Mouse (Mus musculus) cerebellum, adult 8-10 months (tissue): ENCODE measurements around the gene Ppp2r5a.
A peak's percentile ranks its signal among the peaks of the same experiment; 100 is the strongest.

Experiments
- DNase-seq: peaks from one replicate; pipeline ENCODE4 v3.0.0; 2022

The Ppp2r5a gene

DNA sequence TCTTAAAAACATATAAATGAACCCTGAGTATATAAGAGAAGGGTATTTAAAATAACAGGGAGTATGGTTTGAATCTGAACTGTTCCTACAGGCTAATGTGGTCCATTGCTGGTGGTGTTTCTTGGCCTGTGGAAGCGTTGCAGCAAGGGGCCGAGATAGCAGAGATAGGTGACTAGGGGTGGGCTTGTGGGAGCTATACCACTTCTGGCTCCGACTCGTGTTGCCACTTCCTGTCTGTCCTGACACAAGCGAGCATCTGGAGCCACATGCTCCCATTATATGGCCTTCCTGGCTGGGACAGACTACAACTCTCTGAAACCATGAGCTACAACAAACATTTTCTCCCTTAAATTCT is 27.5 kb downstream of the Ppp2r5a start:
- no peak for DNase-seq

DNA sequence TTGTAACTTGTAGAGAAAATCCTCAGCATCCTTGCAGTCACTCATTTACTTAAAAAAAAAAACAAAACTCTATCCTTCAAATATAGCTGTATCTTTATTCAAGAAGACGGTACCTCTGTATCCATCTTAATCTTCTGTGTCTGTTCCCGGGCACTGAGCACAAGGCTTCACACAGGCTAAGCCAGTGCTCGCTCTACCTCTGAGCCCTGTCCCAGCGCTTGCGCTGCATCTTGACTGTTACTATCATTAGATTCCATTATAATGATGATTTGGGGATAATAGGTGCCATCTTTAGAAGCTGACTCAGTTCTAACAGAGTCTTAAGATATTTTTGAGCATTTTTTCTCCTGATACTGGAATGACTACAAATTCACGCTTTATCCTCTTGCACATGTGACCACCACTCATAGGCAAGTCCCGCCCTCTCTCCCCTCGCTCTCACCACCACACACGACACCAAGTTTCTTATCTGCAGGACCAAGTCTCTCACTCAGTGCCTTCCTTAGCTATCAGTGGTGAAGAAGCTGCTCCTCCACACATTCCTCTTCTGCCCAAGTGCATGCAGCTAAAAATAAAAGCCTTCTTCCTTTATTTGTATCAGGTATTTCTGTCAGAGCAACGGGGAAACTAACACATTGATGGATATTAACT is 28.0 kb downstream of the Ppp2r5a start:
- DNase-seq = no peak

- no peak for DNase-seq
Observed at GRCm38 (mm10) chr1:191369140-191369539, 33.9 kb downstream of the Ppp2r5a start.

GRCm38 (mm10) chr1:191368193-191368592 is 34.9 kb downstream of the Ppp2r5a start:
- DNase-seq = no peak

DNA sequence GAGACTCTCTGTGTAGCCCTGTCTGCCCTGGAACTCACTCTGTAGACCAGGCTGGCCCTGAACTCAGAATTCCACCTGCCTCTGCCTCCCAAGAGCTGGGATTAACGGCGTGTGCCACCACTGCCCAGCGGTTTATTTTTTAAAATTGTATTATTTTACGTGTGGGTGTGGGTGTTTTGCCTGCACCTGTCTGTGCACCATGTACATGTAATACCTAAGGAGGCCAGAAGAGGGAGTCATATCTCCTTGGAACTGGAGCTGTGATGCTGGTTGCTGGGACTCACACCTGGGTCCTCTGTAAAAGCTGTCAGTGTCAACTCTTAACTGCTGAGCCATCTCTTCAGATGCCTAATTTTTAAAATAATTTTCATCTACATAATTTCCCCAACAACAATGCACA is 38.6 kb downstream of the Ppp2r5a start:
- DNase-seq = no peak

DNA sequence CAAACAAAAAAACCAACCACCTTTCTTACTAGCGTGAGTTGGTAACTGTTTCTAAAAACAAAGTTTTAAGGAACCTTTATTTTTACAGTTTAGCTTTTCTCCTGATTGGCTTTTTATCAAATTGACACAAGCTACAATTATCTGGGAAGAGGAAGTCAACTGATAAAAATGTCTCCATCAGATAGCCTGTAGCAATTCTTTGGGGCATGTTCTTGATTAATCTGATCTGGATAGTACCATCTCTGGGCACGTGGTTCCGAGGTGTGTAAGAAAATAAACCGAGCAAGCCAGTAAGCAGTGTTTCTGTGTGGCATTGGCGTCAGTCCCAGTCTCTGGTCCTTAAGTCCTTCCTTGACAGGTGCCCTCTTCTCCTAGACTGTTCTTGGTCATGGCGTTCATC is 40.7 kb downstream of the Ppp2r5a start:
- DNase-seq = no peak

DNA sequence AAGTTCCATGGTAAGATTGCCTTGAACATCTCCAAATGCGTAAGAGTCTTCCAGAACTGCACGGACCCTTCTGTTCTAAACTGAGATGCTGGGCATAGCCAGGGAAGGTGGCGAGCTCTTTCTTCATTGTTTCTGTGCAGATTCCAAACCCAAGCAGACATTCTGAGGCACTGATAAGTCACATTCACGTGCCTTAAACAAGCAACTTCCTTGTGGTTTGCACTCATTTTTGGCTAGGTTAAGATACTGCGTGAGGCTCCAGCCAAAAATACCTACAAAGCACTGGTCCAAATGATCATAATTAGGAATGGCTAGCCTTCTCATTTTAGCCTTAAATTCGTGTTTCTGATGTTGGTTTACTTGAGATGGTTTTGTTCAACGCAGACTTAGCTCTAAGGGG is 43.6 kb downstream of the Ppp2r5a start:
- DNase-seq = no peak

DNA sequence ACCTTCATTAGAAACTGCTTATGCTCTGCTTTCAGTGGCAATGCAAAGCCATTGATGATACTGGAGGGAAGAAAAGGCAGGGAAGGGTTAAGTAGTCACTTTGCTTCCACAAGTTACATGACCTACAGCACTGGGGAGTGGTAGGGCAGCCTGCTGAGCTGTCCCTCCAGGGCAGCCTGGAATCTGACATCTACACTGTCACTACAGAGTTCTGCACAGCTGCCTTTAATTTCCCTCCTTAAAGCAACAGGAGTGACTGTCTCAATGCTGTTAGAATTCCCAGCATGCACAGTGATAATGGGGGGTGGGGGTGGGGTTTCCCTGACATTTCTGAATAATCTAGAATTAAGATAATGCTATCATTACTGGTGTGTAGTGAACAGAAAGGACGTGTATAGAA is 46.1 kb downstream of the Ppp2r5a start:
- no peak for DNase-seq

- DNase-seq = no peak
Observed at GRCm38 (mm10) chr1:191353836-191354235, 49.2 kb downstream of the Ppp2r5a start.

GRCm38 (mm10) chr1:191352786-191353488 is 50.1 kb downstream of the Ppp2r5a start:
- peak; percentile 41 for DNase-seq

DNA sequence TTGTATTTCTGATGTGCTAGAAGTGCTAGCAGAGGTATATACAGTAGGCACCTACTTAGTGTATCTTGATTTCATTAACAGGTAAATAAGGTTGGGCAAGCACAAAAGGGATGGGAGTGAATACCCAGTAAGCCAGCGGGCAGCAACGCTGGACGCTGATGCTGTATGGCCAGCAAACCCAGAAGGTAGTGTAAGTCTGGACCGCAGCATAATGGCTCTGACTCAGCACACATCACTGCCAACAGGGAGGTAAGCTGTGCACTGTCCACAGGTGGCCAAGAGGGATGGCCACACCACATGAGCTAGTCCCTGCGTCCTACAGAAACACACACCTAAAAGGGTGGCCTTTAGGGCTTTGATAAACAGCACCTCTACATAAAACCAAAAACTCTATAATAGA is 52.7 kb downstream of the Ppp2r5a start:
- no peak for DNase-seq

GRCm38 (mm10) chr1:191349486-191350037 is 53.5 kb downstream of the Ppp2r5a start:
- no peak for DNase-seq

- no peak for DNase-seq
Observed at GRCm38 (mm10) chr1:191348996-191349395, 54.1 kb downstream of the Ppp2r5a start.

DNA sequence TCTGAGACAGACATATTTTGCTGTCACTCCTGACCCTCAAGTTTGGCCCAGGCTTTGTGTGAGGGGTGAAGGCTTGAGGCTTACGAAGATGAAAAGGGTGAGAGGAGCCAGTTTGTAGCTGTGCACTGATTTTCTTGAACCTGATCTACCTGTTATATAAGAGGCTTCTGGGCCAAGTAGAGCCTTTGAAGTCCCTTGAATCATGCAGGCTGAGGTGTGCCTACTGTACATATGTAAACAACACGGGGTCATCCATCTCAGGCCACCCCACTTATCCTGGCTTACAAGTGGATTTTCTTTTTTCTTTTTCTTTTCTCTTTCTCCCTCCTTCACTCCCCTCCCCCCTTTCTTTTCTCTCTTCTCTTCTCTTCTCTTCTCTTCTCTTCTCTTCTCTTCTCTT is 54.5 kb downstream of the Ppp2r5a start:
- no peak for DNase-seq

- DNase-seq = no peak
Observed at GRCm38 (mm10) chr1:191347602-191348001, 55.5 kb downstream of the Ppp2r5a start.

DNA sequence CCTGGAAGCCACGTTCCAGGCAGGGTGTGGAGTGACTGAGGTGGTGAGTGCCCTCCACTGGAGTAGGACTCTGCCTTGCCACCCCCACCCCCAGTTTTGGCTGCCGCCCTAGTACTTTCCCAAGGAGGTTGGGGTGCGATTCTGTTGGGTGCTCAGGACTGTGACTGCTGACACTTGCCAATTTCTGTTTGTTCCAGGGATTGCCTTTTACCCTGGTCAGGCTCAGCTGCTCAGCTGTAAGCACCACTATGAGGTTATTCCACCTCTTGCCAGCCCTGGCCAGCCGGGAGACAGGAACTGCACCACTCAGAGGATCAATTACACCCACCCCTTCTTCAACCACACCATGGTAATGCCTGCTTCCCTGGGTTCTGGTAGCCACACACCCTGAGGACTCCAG is 62.5 kb downstream of the Ppp2r5a start:
- DNase-seq = no peak

- no peak for DNase-seq
Observed at GRCm38 (mm10) chr1:191339876-191340275, 63.2 kb downstream of the Ppp2r5a start.

DNA sequence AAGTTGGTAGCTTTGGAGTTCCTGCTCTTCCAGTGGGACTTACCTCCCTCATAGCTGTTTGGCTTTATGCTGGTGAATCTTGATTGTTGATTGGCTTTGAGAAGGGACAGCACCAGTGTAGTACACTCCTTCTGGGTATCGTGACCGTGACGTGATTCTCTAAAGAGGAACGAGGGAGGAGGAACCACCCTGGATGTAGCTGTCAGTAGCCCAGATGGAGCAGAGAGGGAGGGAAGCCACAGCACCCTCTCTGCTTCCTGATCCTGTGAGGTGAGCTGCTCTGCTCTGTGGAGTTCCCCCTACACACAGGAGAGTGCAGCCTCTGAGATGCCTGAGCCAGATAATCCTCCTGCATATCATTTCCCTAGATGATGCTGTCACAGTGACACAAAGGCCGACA is 68.6 kb downstream of the Ppp2r5a start:
- no peak for DNase-seq

GRCm38 (mm10) chr1:191330356-191330755 is 72.7 kb downstream of the Ppp2r5a start:
- no peak for DNase-seq

GRCm38 (mm10) chr1:191328019-191328441 is 75.0 kb downstream of the Ppp2r5a start:
- no peak for DNase-seq

DNA sequence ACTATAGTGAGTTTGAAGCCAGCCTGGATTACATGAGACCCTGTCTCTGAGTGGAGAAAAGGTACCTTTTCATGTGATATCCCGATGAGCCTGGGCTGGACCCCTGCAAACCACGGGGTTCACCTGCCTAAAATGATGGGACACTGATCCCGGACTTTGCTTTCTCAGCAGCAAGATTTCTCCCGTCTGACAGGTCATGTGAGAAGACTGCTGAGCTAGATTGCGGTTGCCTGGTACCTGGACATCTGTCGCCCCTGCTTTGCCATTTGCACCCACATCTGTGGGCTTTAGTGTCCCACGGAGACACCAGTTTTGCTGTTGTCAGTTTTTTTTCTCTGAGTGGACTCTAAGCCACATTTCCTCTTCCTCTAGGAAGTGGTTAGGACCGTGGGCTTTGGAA is 75.8 kb downstream of the Ppp2r5a start:
- DNase-seq = no peak

GRCm38 (mm10) chr1:191326233-191326882 is 76.7 kb downstream of the Ppp2r5a start:
- DNase-seq = peak; percentile 51

DNA sequence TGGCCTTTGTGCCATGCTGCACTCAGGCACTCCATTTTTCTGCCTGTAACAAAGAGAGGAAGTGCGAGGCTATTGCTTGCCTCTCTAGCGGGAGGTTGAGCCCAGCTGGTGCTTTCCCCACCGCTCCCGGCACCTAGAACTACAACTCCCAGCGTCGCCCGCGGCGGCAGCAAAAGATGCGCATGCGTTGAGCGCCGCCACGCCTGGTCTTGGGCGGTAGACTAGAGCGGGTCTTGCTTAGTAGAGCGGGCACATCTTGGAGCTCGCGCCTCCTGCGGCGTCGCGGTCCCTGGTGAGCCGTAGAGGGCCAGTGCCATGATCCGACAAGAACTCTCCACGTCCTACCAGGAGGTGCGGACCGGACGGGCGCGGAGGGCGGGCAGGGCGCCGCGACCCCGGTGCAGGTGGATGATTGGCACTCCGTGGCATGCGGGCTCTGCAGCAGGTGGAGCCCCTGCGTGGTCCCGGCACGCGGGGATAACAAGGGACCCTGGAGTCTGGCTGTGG is 77.3 kb downstream of the Ppp2r5a start, which contains the start of gene Tmem206:
Gene Tmem206 (plus strand): TSS at position 187 of the 507 bp plus-strand sequence.
- peak; percentile 91 for DNase-seq
